Mouse (Mus musculus) forebrain, embryonic 15.5 days (tissue): ENCODE results near the gene Plekha6. TPM values are rescaled to one million over a fixed set of nuclear protein-coding genes. Genes with fewer than 3 reads are reported as not detected.

Experiments
- ATAC-seq: fragments of 200-750 bp; cut with Nextera tagmentation; replicated peaks from 2 replicates; pipeline ENCODE4 v1.8.0; 2017; ENCODE audit warnings: mild to moderate bottlenecking, moderate TSS enrichment, moderate library complexity
- H3K27ac ChIP-seq: fragments of 300-500 bp; sonication (generic); replicated peaks from 2 replicates; pipeline ENCODE4 v1.5.1; 2015; ENCODE audit warnings: mild to moderate bottlenecking, inconsistent platforms
- H3K27me3 ChIP-seq: fragments of 300-500 bp; sonication (generic); 2 replicates; pipeline ENCODE4 v1.6.1; 2015; ENCODE audit warnings: inconsistent platforms
- H3K36me3 ChIP-seq: fragments of 300-500 bp; sonication (generic); 2 replicates; pipeline ENCODE4 v1.6.1; 2015; ENCODE audit warnings: mild to moderate bottlenecking, inconsistent platforms
- H3K4me1 ChIP-seq: fragments of 300-500 bp; sonication (generic); 2 replicates; pipeline ENCODE4 v1.6.1; 2015; ENCODE audit warnings: inconsistent platforms
- H3K4me2 ChIP-seq: fragments of 300-500 bp; sonication (generic); replicated peaks from 2 replicates; pipeline ENCODE4 v1.6.1; 2015; ENCODE audit warnings: mild to moderate bottlenecking, inconsistent platforms
- H3K4me3 ChIP-seq: fragments of 300-500 bp; sonication (generic); 2 replicates; pipeline ENCODE4 v1.5.1; 2015; ENCODE audit warnings: mild to moderate bottlenecking, inconsistent platforms
- H3K9ac ChIP-seq: fragments of 300-500 bp; sonication (generic); replicated peaks from 2 replicates; pipeline ENCODE4 v1.6.1; 2015; ENCODE audit warnings: mild to moderate bottlenecking, inconsistent platforms
- H3K9me3 ChIP-seq: fragments of 300-500 bp; sonication (generic); 2 replicates; pipeline ENCODE4 v1.6.1; 2016; ENCODE audit warnings: inconsistent platforms
- WGBS: fragments of 180-500 bp; shearing (Covaris S2); methylation state at CpG from one replicate; pipeline ENCODE4 v1.1.7; 2015; ENCODE audit warnings: mixed read lengths; 5-methylcytosine and 5-hydroxymethylcytosine counted together
- polyA plus RNA-seq: library from polyadenylated mRNA; unstranded; fragments of >200 nt; fragmentation: Nextera tagmentation; extraction: Ambion mirVana; gene quantifications from 2 replicates; pipeline ENCODE4 v1.2.1, GENCODE M21; 2015

Plekha6 gene
- polyA plus RNA-seq, 1 experiment from 2014 or later: 10.6 TPM

GRCm38 (mm10) chr1:133175150-133175549, 11.1 kb downstream of the Plekha6 start:
- H3K36me3 ChIP-seq: no peaks in the 10 kb centered on the region
- no peak overlapping the region for H3K27ac ChIP-seq
- H3K4me2 ChIP-seq: no peak overlapping the region
- no peak overlapping the region for H3K9ac ChIP-seq
- H3K9me3 ChIP-seq: no peaks in the 10 kb centered on the region
- WGBS: 81% methylated on average over 6 of the region's 6 CpGs
- no peaks in the 10 kb centered on the region for H3K27me3 ChIP-seq
- no peak overlapping the region for H3K4me3 ChIP-seq
- peaks cover 16% of the 10 kb centered on the region for H3K4me1 ChIP-seq
- ATAC-seq: no peak

- Histone ChIP-seq H3K36me3 (no peaks in the 10 kb centered on the region), H3K9ac (no peak overlapping the region), H3K9me3 (no peaks in the 10 kb centered on the region), H3K27ac (no peak overlapping the region), H3K27me3 (no peaks in the 10 kb centered on the region), H3K4me1 (peaks cover 30% of the 10 kb centered on the region), H3K4me2 (no peak overlapping the region), H3K4me3 (no peak overlapping the region)
- 56% methylated on average over 8 of the region's 8 CpGs for WGBS
- ATAC-seq: no peak
Observed at GRCm38 (mm10) chr1:133177480-133178172, 13.6 kb downstream of the Plekha6 start.

GRCm38 (mm10) chr1:133178732-133179440, 14.9 kb downstream of the Plekha6 start:
- 56% methylated on average over 11 of the region's 11 CpGs for WGBS
- Histone ChIP-seq H3K27ac (peak overlapping the region; percentile 31), H3K4me1 (peaks cover 42% of the 10 kb centered on the region), H3K9me3 (no peaks in the 10 kb centered on the region), H3K36me3 (no peaks in the 10 kb centered on the region), H3K4me3 (no peak overlapping the region), H3K9ac (no peak overlapping the region), H3K4me2 (no peak overlapping the region), H3K27me3 (no peaks in the 10 kb centered on the region)
- no peak for ATAC-seq

GRCm38 (mm10) chr1:133181072-133182015, 17.3 kb downstream of the Plekha6 start:
- H3K27ac ChIP-seq: peak overlapping the region; percentile 93
- no peaks in the 10 kb centered on the region for H3K9me3 ChIP-seq
- 0% methylated on average over 31 of the region's 31 CpGs for WGBS
- H3K9ac ChIP-seq: peak overlapping the region; percentile 61
- no peaks in the 10 kb centered on the region for H3K27me3 ChIP-seq
- ATAC-seq: peak; percentile 83
- no peaks in the 10 kb centered on the region for H3K36me3 ChIP-seq
- peak overlapping the region; percentile 78 for H3K4me2 ChIP-seq
- peaks cover 52% of the 10 kb centered on the region for H3K4me1 ChIP-seq
- peak overlapping the region; percentile 58 for H3K4me3 ChIP-seq

- peak; percentile 43 for ATAC-seq
- peak overlapping the region; percentile 78 for H3K4me2 ChIP-seq
- H3K27ac ChIP-seq: peak overlapping the region; percentile 93
- H3K27me3 ChIP-seq: no peaks in the 10 kb centered on the region
- H3K4me1 ChIP-seq: peaks cover 55% of the 10 kb centered on the region
- peak overlapping the region; percentile 61 for H3K9ac ChIP-seq
- H3K36me3 ChIP-seq: no peaks in the 10 kb centered on the region
- 1% methylated on average over 23 of the region's 25 CpGs for WGBS
- peak overlapping the region; percentile 58 for H3K4me3 ChIP-seq
- no peaks in the 10 kb centered on the region for H3K9me3 ChIP-seq
Observed at GRCm38 (mm10) chr1:133182016-133182705, 18.2 kb downstream of the Plekha6 start.

- Histone ChIP-seq H3K36me3 (no peaks in the 10 kb centered on the region), H3K27me3 (no peaks in the 10 kb centered on the region), H3K9me3 (no peaks in the 10 kb centered on the region), H3K27ac (peak overlapping the region; percentile 93), H3K4me3 (peak overlapping the region; percentile 58), H3K4me2 (peak overlapping the region; percentile 78), H3K4me1 (peaks cover 60% of the 10 kb centered on the region), H3K9ac (peak overlapping the region; percentile 61)
- ATAC-seq: peak; percentile 57
- WGBS: under 1% methylated on average over 16 of the region's 16 CpGs
Observed at GRCm38 (mm10) chr1:133182706-133183095, 18.7 kb downstream of the Plekha6 start.

- Histone ChIP-seq H3K27ac (peak overlapping the region; percentile 93), H3K4me3 (peak overlapping the region; percentile 58), H3K4me1 (peaks cover 60% of the 10 kb centered on the region), H3K36me3 (no peaks in the 10 kb centered on the region), H3K9ac (peak overlapping the region; percentile 61), H3K9me3 (no peaks in the 10 kb centered on the region), H3K27me3 (no peaks in the 10 kb centered on the region), H3K4me2 (peak overlapping the region; percentile 78)
- peak; percentile 37; the same call in 1 of the 2 replicates for ATAC-seq
- 2% methylated on average over 16 of the region's 16 CpGs for WGBS
Observed at GRCm38 (mm10) chr1:133183141-133183925, 19.3 kb downstream of the Plekha6 start.

GRCm38 (mm10) chr1:133187948-133188680, 24.1 kb downstream of the Plekha6 start:
- peak; percentile 79 for ATAC-seq
- H3K4me1 ChIP-seq: peaks cover 38% of the 10 kb centered on the region
- peak overlapping the region; percentile 23; the same call in 1 of the 2 replicates for H3K4me2 ChIP-seq
- H3K4me3 ChIP-seq: no peak overlapping the region
- H3K27me3 ChIP-seq: peaks cover 4% of the 10 kb centered on the region
- no peaks in the 10 kb centered on the region for H3K9me3 ChIP-seq
- H3K9ac ChIP-seq: 0 out of 2 replicates have a peak overlapping the region, but pooled peaks have one; percentile 22
- WGBS: 6% methylated on average over 4 of the region's 4 CpGs
- H3K36me3 ChIP-seq: no peaks in the 10 kb centered on the region; the same call in 1 of the 2 replicates
- peak overlapping the region; percentile 82 for H3K27ac ChIP-seq

GRCm38 (mm10) chr1:133188719-133189118, 24.7 kb downstream of the Plekha6 start:
- 85% methylated on average over 8 of the region's 8 CpGs for WGBS
- Histone ChIP-seq H3K9ac (no peak overlapping the region), H3K4me3 (no peak overlapping the region), H3K9me3 (no peaks in the 10 kb centered on the region), H3K27ac (peak overlapping the region; percentile 82), H3K27me3 (peaks cover 10% of the 10 kb centered on the region), H3K4me1 (peaks cover 32% of the 10 kb centered on the region), H3K36me3 (no peaks in the 10 kb centered on the region; the same call in 1 of the 2 replicates), H3K4me2 (no peak overlapping the region)
- ATAC-seq: no peak

- no peak for ATAC-seq
Observed at GRCm38 (mm10) chr1:133189471-133189870, 25.5 kb downstream of the Plekha6 start.

More at GRCm38 (mm10) chr1:133189471-133189870, 25.5 kb downstream of the Plekha6 start:
- H3K27ac ChIP-seq: no peak overlapping the region
- H3K27me3 ChIP-seq: peaks cover 13% of the 10 kb centered on the region
- no peak overlapping the region for H3K4me2 ChIP-seq
- no peaks in the 10 kb centered on the region; the same call in 1 of the 2 replicates for H3K36me3 ChIP-seq
- peaks cover 31% of the 10 kb centered on the region for H3K4me1 ChIP-seq
- H3K4me3 ChIP-seq: no peak overlapping the region
- H3K9me3 ChIP-seq: no peaks in the 10 kb centered on the region
- no peak overlapping the region for H3K9ac ChIP-seq
